Mouse (Mus musculus): ENCODE measurements around the gene 1810013L24Rik.

GRCm38 (mm10) chr16:8780187-8780586 is 49.7 kb upstream of the 1810013L24Rik start:
- TF ChIP-seq POLR2A (IDR thresholded peaks at IDR 0.05; ENCODE audit: control insufficient read depth, low read depth, low read length) (no peak), CTCF (IDR thresholded peaks at IDR 0.05; ENCODE audit: control insufficient read depth, insufficient read depth, insufficient replicate concordance, low read depth, low read length) (no peak)

Measured in testis, adult 2 months (tissue).